Mouse (Mus musculus) ovary, postnatal 14 days (tissue): Measurements from ENCODE around the gene Gm156.
"Not testable (repeated sequence)": the region's sequence is repeated elsewhere in the genome, so short reads cannot be mapped to it uniquely, and the experiment has no call there.

ENCODE experiments used
- DNase-seq: peaks from one replicate; pipeline ENCODE4 v3.0.0; 2022; ENCODE audit warnings: low spot score

Gene Gm156

DNA sequence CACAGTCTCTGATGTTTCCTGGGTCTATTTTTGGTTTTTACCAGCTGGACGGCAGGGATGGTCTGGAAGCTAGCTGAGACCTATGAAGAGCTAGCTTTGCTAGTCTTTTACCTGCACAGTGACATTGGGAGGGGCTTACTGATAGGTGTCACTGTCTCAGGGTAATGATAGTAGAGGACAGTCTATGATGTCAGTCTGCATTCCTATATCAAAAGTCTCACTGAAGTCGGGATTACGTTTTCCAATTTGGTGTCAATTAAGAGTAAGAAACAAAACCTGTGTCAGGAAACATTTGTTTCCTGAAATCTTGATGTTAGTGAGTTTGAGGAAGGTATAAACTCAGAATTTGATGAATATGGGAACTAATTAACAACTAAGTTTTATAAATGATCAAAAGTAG is at the start of gene Gm156:
Gene Gm156, minus strand, starts transcription at position 101 of the 400 bp plus-strand sequence.
- not testable (repeated sequence) for DNase-seq

DNA sequence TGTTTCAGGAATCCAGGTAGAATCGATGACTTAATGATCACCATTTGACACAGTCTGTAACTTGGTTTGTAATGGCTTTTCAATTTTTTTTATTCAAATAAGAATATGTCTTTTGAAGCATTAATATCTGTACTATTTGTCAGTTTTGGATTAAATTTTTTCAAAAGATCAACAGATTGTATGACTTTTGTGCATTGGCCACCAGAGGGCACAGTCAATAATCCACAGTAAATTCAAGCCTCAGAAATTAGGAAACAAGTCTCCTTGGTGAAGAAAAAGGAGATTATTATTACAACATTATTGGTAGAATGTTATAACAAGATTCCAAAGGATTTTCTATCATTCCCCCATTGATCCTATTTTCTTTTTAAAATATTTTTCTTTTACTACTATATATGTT is 41.5 kb upstream of the Gm156 start:
- DNase-seq: no peak

DNA sequence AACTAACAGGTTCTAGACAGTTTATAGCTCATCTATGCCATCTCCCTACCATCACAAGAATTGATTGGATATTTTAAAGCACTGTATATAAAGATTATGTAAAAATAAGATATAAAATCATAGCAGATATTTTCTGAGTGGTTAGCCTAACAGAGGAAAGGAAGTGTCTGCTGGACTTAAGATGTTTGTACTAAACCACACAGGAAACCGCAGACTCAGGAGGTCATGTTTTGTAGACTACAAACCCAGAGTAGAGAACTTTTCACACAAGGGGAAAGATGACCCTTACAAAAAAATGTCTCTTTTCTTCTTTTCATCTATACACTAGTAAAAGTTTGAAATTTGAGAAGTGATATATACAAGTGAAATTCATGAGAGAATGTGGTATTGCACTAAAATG is 39.9 kb upstream of the Gm156 start:
- DNase-seq: no peak

DNA sequence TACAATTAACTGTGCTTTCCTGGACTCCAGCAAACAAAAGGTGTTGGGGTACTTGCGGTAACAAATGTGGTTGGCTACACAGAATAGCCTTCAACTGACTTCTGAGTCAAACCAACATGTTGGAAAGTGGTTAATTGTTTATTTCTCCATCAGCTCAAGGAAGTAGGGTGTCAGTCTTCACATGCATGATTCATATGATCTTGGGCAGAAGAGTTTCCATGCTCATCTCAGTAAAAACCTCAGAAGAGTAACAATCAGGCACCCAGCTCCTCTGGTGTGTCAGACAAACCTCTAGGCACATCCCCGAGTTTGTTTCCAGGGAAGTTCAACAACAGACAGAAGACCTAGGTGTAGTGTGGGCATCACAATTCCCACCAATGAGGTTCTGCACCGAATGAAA is 33.7 kb upstream of the Gm156 start:
- no peak for DNase-seq

DNA sequence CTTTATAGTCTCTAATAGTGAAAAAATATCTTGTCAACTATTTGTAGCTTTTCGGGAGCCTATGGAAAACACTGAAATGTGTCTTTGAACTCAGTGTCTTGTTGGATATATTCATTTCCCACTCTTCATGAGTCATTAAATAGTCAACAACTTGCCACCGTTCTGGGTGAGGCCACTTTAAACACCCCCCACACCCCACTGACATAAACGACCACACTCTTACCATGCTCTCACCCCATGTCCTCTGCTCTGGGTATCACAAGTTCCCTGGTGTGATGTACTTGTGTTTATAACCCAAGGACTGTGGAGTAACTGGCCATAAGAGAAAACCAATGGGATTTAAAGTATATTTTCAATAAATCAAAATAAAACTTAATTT is 36.4 kb downstream of the Gm156 start:
- DNase-seq: no peak

DNA sequence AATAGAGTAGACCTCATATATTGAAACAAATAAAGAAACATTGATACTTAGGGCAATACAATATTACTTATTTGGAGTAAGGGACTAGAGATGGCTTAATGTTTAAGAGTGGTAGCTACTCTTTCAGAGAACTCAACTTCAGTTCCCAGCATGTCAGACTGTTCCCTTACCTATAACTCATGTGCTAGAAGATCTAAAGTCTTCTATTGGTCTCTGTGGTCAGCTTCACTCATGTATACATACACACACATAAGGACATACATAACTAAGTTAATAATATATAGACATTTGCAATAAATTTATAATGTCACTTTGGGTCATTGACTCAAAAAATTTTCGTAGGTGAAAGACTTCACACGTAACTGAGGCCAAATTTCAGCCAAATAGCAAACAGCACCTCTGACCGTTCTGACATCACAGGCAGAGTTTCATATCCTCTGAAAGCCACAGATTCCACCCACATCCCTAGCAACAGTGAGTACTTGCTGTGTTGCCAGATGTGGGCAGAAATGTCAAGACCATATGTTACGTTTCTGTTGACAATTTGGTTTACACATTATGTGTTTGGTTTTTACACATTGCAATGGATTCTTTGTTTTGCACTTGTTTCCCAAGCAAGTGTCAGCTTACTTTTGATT is 36.9 kb downstream of the Gm156 start:
- DNase-seq: no peak

DNA sequence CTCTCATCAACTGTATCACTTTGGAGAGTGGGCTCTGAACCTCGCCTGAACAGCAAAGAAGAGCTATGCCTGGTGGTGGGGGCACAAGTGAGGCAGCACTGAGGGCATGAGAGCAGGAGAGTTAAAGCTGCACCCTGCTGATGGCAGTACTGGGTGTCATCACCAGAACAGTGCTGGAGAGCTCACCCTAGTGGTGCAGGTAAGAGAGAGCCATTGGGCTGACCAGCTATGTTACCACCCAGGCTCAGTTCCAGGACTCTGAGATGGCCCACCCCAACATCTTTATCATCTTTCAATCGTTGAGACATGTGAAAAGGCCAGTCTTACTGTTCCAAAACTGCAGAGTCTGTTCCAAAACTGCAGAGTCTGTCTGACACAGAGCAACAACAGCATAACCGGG is 37.9 kb downstream of the Gm156 start:
- no peak for DNase-seq

DNA sequence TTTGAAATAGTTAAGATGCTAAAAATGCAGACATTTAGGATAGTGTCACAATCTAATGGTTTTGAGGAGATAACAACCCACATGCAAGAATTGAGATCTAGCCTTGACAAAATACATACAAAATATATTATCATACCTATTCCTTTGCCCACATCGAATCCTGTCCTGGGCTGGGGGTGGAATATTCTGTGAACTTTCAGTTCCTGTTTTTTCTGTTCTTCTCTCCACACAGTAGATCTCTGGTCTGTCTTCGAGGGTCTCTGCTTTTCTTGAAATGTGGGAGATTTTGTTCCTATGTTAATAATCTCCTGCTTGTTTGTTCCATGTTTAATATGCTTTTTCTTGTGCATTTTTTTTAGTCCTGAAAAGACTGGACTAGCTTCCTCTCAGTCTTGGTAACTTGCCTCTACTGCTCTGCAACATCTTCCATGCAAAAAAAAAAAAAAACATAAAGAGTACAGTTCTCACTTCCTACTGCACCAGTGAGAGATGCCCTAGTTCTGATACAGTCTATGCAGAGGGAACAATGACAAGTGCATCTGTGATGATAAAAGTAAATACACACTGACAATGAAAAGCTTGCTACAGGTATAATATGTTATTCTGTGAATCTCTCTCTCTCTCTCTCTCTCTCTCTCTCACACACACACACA is 43.9 kb downstream of the Gm156 start, which contains the start of gene Klri2:
Gene Klri2, minus strand, starts transcription at position 416 of the 653 bp plus-strand sequence.
- no peak for DNase-seq

DNA sequence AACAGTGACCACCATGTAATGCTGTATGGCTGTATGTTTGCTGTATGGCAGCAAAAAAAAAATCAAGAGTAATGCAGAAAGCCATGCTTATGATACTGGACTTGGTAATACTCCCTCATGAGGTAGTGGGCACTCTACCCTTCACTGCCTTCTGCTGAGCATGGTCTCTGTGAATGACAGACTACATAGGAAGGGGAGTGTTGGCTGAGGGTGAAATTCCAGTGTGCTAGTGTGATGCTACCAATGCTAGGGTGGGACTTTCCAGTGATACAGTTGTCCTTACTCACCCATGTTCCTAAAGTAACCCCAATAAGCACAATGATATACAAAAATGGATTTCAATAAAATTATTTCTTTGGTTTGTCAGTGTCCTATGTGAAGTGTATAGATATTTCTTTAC is 47.7 kb downstream of the Gm156 start:
- DNase-seq: no peak

DNA sequence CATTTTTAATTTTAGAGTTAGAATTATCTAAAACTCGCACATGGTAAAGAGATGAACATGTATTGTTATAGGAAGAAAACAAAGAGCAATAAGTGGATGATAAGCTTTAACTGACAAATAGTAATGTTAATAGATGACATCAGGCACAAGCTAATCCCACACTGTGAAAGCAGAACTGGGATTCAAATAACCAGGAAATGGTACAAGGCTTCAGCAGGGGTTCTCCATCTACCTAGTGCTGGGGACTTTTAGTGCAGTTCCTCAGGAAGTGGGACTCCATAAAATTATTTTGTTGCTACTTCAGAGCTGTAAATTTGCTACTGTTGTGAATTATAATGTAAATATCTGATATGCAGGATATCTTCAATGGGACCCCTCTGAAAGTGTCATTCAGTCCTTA is 56.8 kb downstream of the Gm156 start:
- no peak for DNase-seq

DNA sequence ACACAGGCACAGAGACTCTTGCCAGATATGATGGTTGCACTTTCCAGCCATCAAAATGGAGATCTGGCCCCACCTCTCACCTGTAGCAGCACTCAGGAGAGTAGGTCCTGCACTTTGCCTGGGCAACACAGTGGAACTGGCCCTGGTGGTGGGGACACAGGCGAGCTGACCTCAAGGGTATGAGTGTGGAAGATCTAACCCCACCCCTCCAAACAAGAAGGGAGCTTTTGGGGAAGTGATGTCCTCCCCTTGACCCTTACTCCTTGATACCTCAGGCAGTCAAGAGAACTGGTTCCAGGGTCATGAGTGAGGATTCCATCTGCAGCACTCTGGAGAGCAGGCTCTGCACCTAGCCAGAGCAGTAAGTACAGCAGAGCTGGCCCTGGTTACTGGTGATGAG is 62.7 kb downstream of the Gm156 start:
- DNase-seq: no peak

DNA sequence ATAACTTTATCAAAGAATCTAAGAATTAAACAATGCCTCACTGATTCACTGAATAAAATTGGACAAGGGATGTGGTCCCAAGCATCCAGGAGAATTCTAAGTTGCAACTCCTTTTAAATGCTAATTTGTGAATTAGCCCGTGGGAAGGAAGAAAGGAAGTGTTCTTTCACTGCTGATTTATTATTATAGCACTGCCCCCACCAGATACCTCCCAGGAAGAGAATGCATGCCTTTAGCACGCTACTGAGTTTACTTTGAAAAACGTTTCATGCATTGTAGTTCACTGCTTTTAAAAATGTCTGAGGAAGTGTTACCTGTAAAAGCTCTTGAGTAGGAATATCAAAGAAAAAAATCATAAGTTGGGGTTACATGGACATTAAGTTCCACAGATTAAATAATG is 63.6 kb downstream of the Gm156 start:
- DNase-seq: no peak

DNA sequence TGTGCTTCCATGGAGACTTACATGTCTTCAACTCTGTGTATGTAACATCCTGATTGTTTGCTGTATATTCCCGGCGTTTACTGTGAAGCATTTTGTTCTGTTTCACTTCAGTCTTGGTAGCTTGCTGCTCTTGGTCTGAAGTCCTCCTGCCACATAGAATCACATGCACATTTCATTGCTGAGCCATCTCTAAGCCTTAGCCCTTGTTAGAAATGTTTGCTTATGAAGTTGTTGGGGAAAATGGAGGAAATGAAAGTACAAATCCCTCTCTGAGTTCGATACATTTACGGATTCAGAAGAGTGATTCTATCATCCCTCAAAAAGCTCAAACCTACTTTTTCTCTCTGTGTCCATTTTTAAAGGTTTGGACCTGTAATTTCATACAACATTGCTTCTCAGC is 67.0 kb downstream of the Gm156 start, which contains the start of gene Klri1:
Gene Klri1, minus strand, starts transcription at position 101 of the 400 bp plus-strand sequence.
- no peak for DNase-seq
